Mouse (Mus musculus) ES-E14 (cell line): Measurements from ENCODE around the gene Pnkp.

Experiments
- CHD2 ChIP-seq: IDR thresholded peaks from 2 replicates; pipeline ENCODE4 v1.6.1; 2014; ENCODE audit warnings: mild to moderate bottlenecking, low read depth, low read length, inconsistent platforms
- MAFK ChIP-seq: IDR thresholded peaks from 2 replicates; pipeline ENCODE4 v1.6.1; 2014; ENCODE audit warnings: mild to moderate bottlenecking, low read depth, low read length, inconsistent platforms; ENCODE audit not compliant: insufficient read depth

DNA sequence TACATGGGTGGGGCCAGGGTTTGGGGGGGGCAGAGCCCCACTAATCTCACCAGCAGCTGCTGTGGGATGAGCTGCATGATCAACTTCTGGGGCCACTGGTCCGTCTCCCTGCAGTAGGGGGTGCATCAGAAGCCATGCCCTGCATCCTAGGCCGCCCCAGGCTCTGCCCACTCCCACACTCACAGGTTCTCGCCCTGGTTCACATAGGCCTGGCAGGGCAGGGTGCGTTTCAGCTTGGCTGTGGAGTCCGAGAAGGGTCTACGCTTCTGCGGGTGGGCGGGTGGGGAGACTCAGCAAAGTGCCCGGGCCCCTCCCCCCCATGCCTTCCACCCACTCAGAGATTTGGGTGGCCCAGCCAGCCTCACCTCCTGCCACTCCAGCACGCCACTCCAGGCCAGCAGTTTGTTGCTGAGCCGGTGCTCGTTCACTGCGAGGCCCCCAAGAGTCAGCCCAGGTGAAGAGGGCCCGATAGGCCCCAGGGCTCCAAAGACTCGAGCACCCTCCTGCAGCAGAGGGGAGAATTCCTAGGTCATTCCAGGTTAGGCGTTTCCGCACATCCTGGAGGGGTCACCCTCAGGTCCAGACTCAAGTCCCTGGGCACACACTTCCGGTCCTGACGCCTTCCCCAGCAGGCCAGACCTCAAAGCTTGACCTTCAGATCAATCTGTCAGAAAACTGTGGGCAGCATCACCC lies 10.2 kb downstream of the Pnkp start:
- TF ChIP-seq MAFK (no peak), CHD2 (no peak)
